Mouse (Mus musculus) MEL (cell line): ENCODE data around the gene Aim2.

ENCODE experiments used
- CTCF ChIP-seq, 3 experiments: IDR thresholded peaks in 2 of 3; conservative IDR thresholded peaks in 1 of 3; 2 replicates each; pipeline ENCODE4 v1.5.1; 2011 to 2012; ENCODE audit warnings: low read length in 3 of 3, low read depth in 2 of 3, mild to moderate bottlenecking in 2 of 3, improper control_type of control experiment in 1 of 3, inconsistent platforms in 1 of 3, mixed read lengths in 1 of 3, moderate library complexity in 1 of 3; ENCODE audit not compliant: control insufficient read depth in 1 of 3, insufficient read depth in 1 of 3, poor library complexity in 1 of 3, severe bottlenecking in 1 of 3
- ELF1 ChIP-seq: IDR thresholded peaks from 2 replicates; pipeline ENCODE4 v1.6.1; 2014; ENCODE audit warnings: low read depth, mild to moderate bottlenecking, inconsistent platforms, low read length, improper control_type of control experiment, moderate library complexity
- USF1 ChIP-seq: IDR thresholded peaks from 2 replicates; pipeline ENCODE4 v1.6.1; 2014; ENCODE audit warnings: low read depth, mild to moderate bottlenecking, inconsistent platforms, low read length, improper control_type of control experiment, moderate library complexity

- TF ChIP-seq CTCF (IDR thresholded peaks at IDR 0.05 in 2 of 3, conservative IDR thresholded peaks at IDR 0.05 in 1 of 3; ENCODE audit: control insufficient read depth in 1 of 3, insufficient read depth in 1 of 3, low read depth in 2 of 3, low read length in 3 of 3, poor library complexity in 1 of 3, severe bottlenecking in 1 of 3): no peak
- TF ChIP-seq ELF1: no peak
- no peak for TF ChIP-seq USF1
These were observed 14.8 kb upstream of the Aim2 start for GRCm38 (mm10) chr1:173335903-173336302.
